Mouse (Mus musculus) frontal cortex, adult 2 months (tissue): Measurements from ENCODE around the gene Yrdc. TPM values are rescaled to one million over a fixed set of nuclear protein-coding genes. Genes with fewer than 3 reads are reported as not detected.

Experiments used
- DNase-seq, 2 experiments: peaks; one replicate each; pipeline ENCODE4 v3.0.0; 2022; ENCODE audit warnings: low spot score in 1 of 2; ENCODE audit errors: extremely low spot score in 1 of 2
- polyA plus RNA-seq: library from polyadenylated mRNA; depleted of rRNA; stranded (reverse); fragments of >200 nt; gene quantifications from 2 replicates; pipeline ENCODE4 v1.2.3, GENCODE M21; 2012

Yrdc gene
- polyA plus RNA-seq, 1 experiment = 36.8 TPM

DNA sequence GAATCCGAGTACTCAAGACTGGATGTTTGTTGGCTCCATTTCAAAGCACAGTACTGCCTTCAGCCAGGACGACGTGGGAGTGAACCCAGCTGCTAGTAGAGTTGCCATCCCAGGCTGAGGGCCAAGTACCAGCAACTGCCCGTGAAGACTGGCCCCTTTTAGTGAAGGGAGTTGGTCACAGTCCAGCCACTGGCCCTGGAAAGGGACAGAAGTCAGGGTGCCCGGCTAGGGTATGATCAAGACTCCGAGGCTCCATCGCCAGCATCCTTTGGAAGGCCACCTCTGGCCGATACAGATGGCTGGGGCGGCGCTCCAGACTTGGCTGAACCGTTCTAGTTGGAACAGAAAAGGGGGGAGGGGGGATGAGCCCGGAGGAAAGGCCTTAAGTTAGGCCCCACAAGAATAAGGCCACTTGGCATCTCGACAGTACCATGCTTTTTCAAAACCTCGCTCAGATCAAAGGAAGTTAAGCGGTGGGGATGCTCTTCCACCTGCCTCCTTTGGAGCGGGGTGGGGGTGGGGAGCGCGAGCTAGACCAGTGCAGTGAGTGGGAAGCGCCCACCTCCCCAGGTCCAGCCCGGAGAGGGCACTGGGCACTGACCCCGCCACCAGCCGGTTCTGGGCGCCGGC, 733 bp upstream of the Yrdc start:
- peak; percentile 71 to 80 for DNase-seq

DNA sequence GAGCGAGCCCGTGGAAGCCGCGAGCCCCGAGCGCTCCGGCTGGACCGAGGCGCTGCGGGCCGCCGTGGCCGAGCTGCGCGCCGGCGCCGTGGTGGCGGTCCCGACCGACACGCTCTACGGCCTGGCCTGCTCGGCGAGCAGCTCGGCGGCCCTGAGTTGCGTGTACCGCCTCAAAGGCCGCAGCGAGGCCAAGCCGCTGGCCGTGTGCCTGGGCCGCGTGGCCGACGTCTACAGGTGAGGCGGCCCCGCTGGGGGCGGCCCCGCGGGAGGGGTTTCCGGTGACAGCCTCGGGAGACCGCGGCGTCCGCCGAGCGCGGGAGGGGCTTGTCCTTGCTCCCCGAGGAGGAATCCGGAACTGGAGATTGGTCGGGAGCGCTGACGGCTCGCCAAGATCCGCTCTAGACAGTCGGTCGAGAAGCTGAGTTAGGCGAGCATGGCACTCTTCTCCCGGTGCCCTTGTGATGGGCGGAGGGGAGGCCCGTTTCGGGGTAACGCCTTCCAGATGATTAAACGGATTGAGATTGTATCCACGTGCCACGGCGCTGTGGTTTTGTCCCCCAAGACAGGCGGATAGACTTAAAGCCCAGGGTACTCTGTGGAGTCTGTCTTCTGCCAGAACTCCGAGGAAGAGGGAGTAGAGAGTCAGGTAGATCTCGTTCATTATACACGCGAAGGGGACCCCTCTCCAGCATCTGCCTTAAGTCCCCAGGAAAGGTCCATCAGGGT, 617 bp downstream of the Yrdc start, which contains the start of gene 1110065P20Rik:
Gene 1110065P20Rik, minus strand, starts transcription at position 264 of the 726 bp plus-strand sequence.
- DNase-seq = peak; percentile 35 to 74

GRCm38 (mm10) chr4:124856294-124856693, 5.8 kb downstream of the Yrdc start:
- no peak for DNase-seq

DNA sequence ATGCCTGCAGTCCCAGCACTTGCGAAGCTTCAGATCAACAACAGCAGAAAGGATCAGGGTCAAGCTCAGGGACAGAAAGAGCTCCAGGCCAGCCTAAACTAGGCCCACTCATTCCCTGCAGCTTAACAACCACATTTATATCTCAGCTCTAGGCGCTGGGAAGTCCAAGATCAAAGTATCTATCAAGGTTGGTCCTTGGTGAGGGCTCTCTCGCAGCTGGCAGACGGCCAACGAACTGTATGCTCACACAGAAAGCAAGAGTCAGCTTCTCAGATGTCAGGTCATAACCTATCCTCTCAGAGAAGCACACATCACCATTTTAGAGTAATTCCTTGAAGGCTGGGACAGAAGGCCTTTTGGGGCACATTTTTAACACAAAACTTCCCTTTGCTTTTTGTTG, 7.9 kb downstream of the Yrdc start:
- no peak for DNase-seq

- no peak for DNase-seq
Observed at GRCm38 (mm10) chr4:124860446-124860845, 10.0 kb downstream of the Yrdc start.

DNA sequence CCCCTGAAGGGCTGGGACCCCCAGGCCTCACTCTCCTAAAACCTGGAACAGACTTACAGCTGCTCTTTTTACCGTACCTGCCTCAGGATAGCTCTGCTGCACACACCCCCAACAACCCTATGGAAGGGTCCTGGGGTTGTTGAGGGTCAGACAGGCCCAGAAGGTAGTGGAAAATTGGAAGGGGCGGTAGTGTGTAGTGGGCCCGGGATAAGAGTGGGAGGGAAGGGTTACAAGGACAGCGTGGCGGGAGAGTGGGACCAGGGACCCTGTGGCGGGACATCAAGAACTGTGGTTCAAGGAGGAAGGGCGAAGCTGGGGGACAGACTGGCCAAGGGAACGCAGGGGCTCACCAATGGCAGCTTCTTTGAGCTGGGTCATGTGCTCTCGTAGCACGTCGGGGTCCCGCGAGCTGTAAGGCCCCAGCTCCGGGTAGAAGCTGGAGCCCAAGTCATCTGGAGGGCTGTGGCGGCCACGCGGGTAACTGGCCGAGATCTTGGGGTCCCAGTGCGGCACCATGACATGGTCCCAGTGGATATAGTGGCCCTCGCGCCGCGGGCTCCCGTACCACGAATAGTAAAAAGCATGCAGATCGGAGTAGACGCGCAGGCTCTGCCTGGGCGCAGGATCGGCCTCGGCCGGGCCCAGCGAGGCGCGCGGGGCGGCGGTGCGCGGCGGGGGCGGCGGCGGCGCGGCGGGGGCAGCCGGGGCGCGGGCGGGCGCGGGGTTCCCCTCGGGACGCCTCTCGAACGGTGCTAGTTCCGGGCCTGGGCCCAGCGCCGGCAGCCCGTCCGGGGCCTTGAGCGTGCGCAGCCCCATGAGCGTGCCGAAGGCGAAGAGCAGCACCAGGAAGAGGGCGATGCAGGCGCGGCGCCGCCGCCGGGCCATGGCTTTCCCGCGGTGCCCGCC, 11.1 kb downstream of the Yrdc start, which contains the start of gene Maneal:
Gene Maneal, minus strand, starts transcription at position 889 of the 906 bp plus-strand sequence.
- no peak for DNase-seq

DNA sequence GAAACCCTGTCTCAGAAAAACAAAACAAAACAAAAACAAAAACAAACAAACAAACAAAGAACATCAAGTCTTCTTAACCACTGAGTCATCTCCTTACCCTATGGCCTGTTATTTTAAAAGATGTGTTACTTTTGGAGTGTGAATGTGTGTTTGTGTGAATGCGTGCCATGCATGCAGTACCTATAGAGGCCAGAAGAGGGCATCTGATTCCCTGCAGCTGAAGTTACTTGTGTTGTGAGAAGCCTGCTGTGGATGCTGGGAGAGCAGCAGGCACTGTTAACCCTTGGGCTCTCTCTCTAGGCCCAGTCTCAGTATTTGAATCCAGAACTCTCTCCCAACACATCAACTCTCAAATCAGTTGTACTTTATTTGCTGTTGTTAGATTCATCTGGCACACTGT, 22.2 kb downstream of the Yrdc start:
- DNase-seq = no peak

- DNase-seq = no peak
Observed at GRCm38 (mm10) chr4:124880599-124880998, 30.1 kb downstream of the Yrdc start, which contains the start of gene Epha10. TSS of gene Epha10 (plus strand) at chr4:124880899.

DNA sequence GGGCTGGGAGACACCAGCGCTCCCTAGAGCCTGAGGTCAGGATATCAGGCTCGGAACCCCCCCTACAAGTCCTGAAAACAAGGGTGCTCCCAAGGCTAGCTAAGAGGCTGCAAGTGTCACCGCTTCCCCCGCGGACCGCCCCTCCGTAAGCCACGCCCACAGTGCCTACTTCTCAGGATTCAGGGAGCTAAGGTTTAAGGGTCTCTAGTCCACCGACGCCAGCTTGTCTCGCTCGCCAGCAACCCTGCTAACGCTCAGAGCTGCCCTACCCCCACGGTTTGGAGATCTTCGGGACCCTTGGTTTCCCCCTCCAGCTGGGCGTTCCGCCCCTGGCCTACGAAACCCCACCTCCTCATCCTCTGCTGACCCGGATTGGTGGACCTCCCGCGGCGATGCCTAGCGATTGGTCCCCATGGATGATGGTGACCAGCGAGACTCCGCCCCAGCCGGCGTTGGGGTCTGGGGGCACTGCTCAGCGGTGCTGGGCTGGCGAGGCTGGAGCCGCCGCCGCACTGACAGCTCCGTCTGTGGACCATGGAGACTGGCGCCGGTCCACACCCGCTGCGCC, 30.9 kb downstream of the Yrdc start:
- DNase-seq = peak; percentile 72 to 86

- DNase-seq = no peak
Observed at GRCm38 (mm10) chr4:124882151-124882729, 31.8 kb downstream of the Yrdc start.

- peak; percentile 33 to 67 for DNase-seq
Observed at GRCm38 (mm10) chr4:124888702-124889101, 38.2 kb downstream of the Yrdc start.

GRCm38 (mm10) chr4:124889935-124890334, 39.5 kb downstream of the Yrdc start:
- no peak for DNase-seq

DNA sequence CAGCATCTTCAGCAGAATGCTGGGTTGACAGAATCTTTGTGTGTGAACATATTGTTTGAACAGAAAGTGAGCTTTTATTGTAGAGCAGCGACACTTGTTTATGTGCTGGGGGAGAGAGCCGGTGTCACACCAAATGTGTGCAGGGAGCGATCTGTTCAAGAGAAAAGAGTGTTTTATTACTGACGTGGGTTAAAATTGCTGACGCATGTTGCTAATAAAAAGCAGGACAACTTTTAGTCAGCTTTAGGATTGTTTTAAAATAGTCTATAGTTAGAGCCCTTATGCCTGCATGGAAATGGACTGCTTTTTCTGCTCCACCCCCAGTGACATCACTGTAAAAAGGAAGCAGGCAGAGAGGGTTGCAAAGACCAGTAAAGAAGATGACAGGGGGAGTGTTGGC, 40.4 kb downstream of the Yrdc start:
- no peak for DNase-seq

DNA sequence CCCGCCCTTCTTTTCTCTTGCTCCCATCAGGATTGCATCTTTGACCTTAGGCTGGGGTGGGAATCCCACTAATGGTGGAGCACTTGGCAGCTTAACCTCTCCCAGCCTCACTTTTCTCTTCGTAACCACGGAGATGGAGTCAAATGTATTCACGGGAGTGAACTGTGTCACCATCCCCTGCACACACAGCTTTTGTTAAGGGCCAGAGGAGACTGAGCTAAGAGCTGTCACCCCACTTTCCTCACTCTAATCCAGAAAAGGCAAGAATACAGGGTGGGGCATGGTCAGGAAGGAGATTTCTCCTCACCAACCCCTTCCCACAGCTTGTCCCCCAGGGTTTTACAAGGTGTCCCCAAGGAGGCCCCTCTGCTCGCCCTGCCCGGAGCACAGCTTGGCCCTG, 43.3 kb downstream of the Yrdc start:
- DNase-seq = no peak

GRCm38 (mm10) chr4:124894508-124895428, 44.3 kb downstream of the Yrdc start:
- DNase-seq = peak; percentile 28 to 68

GRCm38 (mm10) chr4:124898428-124898827, 47.9 kb downstream of the Yrdc start:
- no peak for DNase-seq

GRCm38 (mm10) chr4:124899906-124900305, 49.4 kb downstream of the Yrdc start:
- DNase-seq = no peak
